Mouse (Mus musculus): ENCODE data around the gene Tmem97.

DNA sequence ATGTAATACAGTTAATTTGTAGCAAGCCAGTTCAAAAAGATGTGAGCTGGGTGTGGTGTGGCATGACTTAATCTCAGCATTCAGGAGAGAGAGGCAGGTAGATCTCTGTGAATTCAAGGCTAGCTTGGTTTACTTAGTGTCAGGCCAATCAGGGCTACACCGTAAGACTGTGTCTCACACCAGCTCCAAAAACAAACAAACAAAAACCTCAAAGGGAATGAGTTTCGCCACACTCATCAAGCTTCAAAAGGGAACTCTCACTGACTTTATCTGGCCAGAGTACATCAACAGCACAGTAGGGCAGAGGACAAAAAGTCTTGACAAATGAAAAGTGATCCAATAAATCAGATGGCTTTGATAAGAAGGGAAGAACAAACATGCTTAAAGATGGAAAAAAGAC, 24.4 kb upstream of the Tmem97 start:
- TF ChIP-seq POLR2A (IDR thresholded peaks at IDR 0.05; ENCODE audit: extremely low read depth, insufficient read depth, low read length): no peak
- no peak for TF ChIP-seq CTCF (IDR thresholded peaks at IDR 0.05; ENCODE audit: low read depth, low read length)

All from liver, adult 2 months (tissue).